Mouse (Mus musculus): ENCODE results near the gene Lactbl1. TPM values are rescaled to one million over a fixed set of nuclear protein-coding genes. Genes with fewer than 3 reads are reported as not detected.

The Lactbl1 gene
- polyA plus RNA-seq (2012; ENCODE audit: insufficient read depth, insufficient read length, low replicate concordance, missing spikeins), result not detected in 2 replicates

DNA sequence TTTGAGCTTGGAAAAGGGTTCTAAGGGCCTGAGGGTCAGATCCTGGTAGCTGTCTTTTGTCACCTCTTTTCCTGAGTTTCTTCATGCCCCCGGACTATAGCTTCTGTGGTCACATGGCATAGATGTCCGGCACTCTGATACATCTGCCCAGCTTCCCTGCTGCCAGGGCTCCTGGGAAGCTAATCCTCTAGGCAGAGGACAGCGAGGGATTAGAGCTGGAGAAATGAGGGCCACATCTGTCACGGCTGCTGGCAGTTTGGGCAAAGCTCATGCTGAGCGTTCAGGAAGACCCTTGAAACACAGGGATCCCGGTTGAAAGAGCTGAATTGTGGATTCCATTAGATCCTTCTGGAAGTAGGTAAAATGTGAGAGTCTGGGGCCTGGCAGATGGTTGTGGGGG lies at the start of gene Lactbl1:
TSS of gene Lactbl1 (plus strand) at position 234 of the 400 bp plus-strand sequence.
- no peak within 1 kb of the TSS for H3K27ac ChIP-seq (ENCODE audit: insufficient read depth, low read depth, low read length)
- no peak within 1 kb of the TSS for H3K4me3 ChIP-seq (ENCODE audit: insufficient read depth, low read depth, low read length)
- no peaks in the 10 kb centered on the region for H3K4me1 ChIP-seq (ENCODE audit: control insufficient read depth, insufficient read depth, low read length)
- WGBS, result 54% methylated on average over 6 of the region's 6 CpGs
- TF ChIP-seq POLR2A (IDR thresholded peaks at IDR 0.05; ENCODE audit: insufficient read depth, low read depth, low read length) (no peak), CTCF (IDR thresholded peaks at IDR 0.05; ENCODE audit: insufficient read depth, low read depth, low read length) (no peak)

DNA sequence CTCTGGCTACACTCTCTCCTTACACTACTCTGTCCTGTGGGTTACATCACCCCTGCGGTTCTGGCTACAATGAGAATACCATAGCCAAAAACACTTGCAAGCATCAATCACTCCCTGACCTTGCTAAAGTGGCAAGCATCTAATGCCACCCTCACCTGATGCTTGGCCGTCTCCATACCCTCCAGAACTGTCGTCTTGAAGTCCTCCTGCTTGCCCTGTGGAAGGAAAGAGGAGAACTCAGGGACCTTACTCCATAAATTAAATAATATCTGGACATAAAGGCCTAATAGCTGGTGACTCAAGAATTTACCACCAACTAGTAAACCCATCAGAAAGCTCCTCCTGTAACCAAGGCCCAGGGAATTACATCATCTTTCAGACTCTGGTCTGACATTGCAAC lies 40.5 kb upstream of the Lactbl1 start:
- H3K4me1 ChIP-seq (ENCODE audit: control insufficient read depth, insufficient read depth, low read length), result peaks cover 9% of the 10 kb centered on the region
- WGBS, result 93% methylated on average over 3 of the region's 3 CpGs
- TF ChIP-seq CTCF (IDR thresholded peaks at IDR 0.05; ENCODE audit: insufficient read depth, low read depth, low read length) (no peak), POLR2A (IDR thresholded peaks at IDR 0.05; ENCODE audit: insufficient read depth, low read depth, low read length) (no peak)

DNA sequence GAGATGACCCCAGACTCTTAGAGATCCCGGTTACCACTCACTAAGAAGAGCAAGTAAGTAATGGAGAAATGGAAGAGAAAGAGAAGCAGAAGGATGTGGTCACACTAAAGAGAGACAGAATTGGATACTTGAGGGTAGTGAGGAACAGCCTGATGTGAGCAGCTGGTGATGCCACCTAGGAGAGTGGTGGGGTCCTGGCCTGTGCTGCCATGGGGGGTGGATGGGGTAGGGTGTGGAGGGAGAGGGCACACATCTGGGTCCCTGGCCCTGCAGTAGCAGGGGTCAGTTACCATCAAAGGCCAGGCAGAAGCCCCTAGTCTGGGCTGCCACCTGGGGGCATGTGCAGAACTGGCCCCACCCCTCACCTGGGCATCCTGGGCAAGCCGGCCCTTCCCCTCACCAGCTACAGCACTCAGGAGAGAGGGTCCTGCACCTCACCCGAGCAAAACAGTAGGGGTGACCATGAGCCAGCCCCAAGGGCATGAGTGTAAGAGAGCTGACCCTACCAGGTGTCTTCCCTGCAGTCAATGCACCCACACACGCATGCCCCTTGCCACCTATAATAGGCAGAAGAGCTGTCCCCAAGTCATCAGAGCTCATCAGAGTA lies 35.1 kb upstream of the Lactbl1 start:
- Histone ChIP-seq H3K4me1 (ENCODE audit: control insufficient read depth, insufficient read depth, low read length) (peaks cover 15% of the 10 kb centered on the region), H3K4me3 (ENCODE audit: insufficient read depth, low read depth, low read length) (no peak overlapping the region), H3K27ac (ENCODE audit: insufficient read depth, low read depth, low read length) (no peak overlapping the region)
- TF ChIP-seq CTCF (IDR thresholded peaks at IDR 0.05; ENCODE audit: insufficient read depth, low read depth, low read length), result no peak
- TF ChIP-seq POLR2A (IDR thresholded peaks at IDR 0.05; ENCODE audit: insufficient read depth, low read depth, low read length), result no peak
- WGBS, result 89% methylated on average over 4 of the region's 4 CpGs

More for the DNA sequence above, 40.5 kb upstream of the Lactbl1 start:
- H3K27ac ChIP-seq (ENCODE audit: insufficient read depth, low read depth, low read length), result no peak overlapping the region
- no peak overlapping the region for H3K4me3 ChIP-seq (ENCODE audit: insufficient read depth, low read depth, low read length)

GRCm38 (mm10) chr4:136588003-136588402 lies 34.4 kb upstream of the Lactbl1 start:
- WGBS, result 83% methylated on average over 4 of the region's 4 CpGs
- H3K4me1 ChIP-seq (ENCODE audit: control insufficient read depth, insufficient read depth, low read length), result peaks cover 15% of the 10 kb centered on the region
- no peak overlapping the region for H3K27ac ChIP-seq (ENCODE audit: insufficient read depth, low read depth, low read length)
- TF ChIP-seq CTCF (IDR thresholded peaks at IDR 0.05; ENCODE audit: insufficient read depth, low read depth, low read length), result no peak
- no peak for TF ChIP-seq POLR2A (IDR thresholded peaks at IDR 0.05; ENCODE audit: insufficient read depth, low read depth, low read length)
- H3K4me3 ChIP-seq (ENCODE audit: insufficient read depth, low read depth, low read length), result no peak overlapping the region

- Histone ChIP-seq H3K4me1 (ENCODE audit: control insufficient read depth, insufficient read depth, low read length) (peaks cover 11% of the 10 kb centered on the region), H3K4me3 (ENCODE audit: insufficient read depth, low read depth, low read length) (no peak overlapping the region), H3K27ac (ENCODE audit: insufficient read depth, low read depth, low read length) (no peak overlapping the region)
- no peak for TF ChIP-seq CTCF (IDR thresholded peaks at IDR 0.05; ENCODE audit: insufficient read depth, low read depth, low read length)
- no peak for TF ChIP-seq POLR2A (IDR thresholded peaks at IDR 0.05; ENCODE audit: insufficient read depth, low read depth, low read length)
- WGBS, result 59% methylated on average over 4 of the region's 4 CpGs
Observed at GRCm38 (mm10) chr4:136592111-136592510, 30.3 kb upstream of the Lactbl1 start.

DNA sequence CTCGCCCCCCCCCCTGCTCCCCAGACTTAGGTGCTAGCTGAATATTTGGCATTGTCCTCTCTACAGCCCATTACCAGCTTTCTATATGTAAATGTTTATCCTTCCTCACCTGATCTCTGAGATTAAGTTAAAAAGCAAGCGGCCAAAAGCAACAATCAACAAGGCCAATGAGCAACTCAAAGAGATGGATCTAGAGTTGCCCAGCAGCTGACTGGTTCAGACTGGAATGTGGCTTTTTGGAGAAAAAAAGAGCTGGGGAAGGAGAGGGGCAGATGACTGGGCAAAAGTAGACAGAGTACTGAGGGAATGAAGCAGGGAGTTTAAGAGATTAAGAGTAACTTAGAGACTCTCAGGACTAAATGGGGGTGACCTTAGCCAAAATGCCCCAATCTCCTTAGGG lies 28.4 kb upstream of the Lactbl1 start:
- peaks cover 7% of the 10 kb centered on the region for H3K4me1 ChIP-seq (ENCODE audit: control insufficient read depth, insufficient read depth, low read length)
- no peak overlapping the region for H3K27ac ChIP-seq (ENCODE audit: insufficient read depth, low read depth, low read length)
- 88% methylated on average over 2 of the region's 2 CpGs for whole genome bisulfite sequencing
- H3K4me3 ChIP-seq (ENCODE audit: insufficient read depth, low read depth, low read length), result no peak overlapping the region
- TF ChIP-seq POLR2A (IDR thresholded peaks at IDR 0.05; ENCODE audit: insufficient read depth, low read depth, low read length), result no peak

DNA sequence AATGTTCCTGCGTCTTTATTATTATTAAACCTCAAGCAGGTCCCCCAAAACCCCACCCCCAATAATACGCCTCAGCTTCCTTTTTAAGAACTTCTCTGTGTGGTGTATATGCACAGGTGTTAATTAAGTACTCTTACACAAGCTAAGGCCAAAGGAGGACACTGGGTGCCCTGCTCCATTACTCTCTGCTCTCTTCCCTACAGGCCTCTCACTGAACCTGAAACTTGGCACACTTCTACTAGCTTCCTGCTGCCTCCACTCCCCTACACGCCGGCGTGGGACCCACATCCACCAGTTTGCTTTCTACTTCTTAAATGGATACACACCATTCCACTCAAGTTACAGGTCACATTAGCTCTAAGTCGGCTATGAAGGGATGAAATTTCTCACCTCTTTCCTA lies 27.2 kb upstream of the Lactbl1 start:
- TF ChIP-seq POLR2A (IDR thresholded peaks at IDR 0.05; ENCODE audit: insufficient read depth, low read depth, low read length), result no peak
- TF ChIP-seq CTCF (IDR thresholded peaks at IDR 0.05; ENCODE audit: insufficient read depth, low read depth, low read length), result no peak
- 71% methylated on average over 6 of the region's 6 CpGs for WGBS
- Histone ChIP-seq H3K4me1 (ENCODE audit: control insufficient read depth, insufficient read depth, low read length) (peaks cover 7% of the 10 kb centered on the region), H3K27ac (ENCODE audit: insufficient read depth, low read depth, low read length) (no peak overlapping the region), H3K4me3 (ENCODE audit: insufficient read depth, low read depth, low read length) (no peak overlapping the region)

DNA sequence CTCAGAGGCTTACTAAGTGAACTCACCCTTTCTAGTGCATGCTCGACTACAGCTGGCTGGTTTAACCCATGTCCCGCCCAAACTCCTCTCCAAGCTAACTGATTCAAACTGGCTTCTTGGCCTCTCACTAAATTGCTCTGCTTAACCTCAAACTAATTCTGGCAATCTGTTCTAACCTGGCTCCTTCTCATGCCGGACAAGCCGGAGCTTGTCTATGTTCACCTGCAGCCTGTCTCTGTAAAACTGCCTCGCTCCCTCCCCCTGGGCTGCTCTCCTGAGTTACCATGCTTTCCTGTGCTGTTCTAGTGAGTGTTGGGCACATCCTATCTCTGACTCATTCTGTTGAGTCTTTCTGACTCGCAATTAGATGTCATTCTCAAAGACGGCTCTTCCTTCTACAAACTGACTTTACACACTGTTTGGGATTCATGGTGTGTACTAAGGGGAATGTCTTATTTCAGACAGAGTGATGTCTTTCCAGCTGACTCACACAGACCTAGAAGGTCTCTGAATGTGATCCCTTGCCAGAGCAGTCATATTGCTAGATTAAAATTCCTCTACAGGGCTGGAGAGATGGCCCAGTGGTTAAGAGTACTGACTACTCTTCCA lies 24.0 kb upstream of the Lactbl1 start:
- H3K27ac ChIP-seq (ENCODE audit: insufficient read depth, low read depth, low read length), result no peak overlapping the region
- peaks cover 7% of the 10 kb centered on the region for H3K4me1 ChIP-seq (ENCODE audit: control insufficient read depth, insufficient read depth, low read length)
- no peak for TF ChIP-seq POLR2A (IDR thresholded peaks at IDR 0.05; ENCODE audit: insufficient read depth, low read depth, low read length)
- no peak for TF ChIP-seq CTCF (IDR thresholded peaks at IDR 0.05; ENCODE audit: insufficient read depth, low read depth, low read length)
- H3K4me3 ChIP-seq (ENCODE audit: insufficient read depth, low read depth, low read length), result no peak overlapping the region
- 62% methylated on average over 7 of the region's 7 CpGs for WGBS

DNA sequence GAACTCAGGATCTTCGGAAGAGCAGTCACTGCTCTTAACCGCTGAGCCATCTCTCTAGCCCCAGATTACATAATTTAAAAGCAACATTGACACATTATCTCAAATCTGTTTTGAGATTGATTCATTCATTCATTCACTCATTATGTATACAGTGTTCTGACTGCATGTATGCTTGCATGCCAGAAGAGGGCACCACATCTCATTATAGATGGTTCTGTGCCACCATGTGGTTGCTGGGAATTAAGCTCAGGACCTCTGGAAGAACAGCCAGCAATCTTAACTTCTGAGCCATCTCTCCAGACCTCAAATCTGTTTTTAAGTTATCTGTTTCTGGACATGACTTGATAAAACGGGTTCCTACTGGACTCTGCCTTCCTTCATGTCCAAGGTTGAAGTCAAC lies 22.6 kb upstream of the Lactbl1 start:
- TF ChIP-seq CTCF (IDR thresholded peaks at IDR 0.05; ENCODE audit: insufficient read depth, low read depth, low read length) (no peak), POLR2A (IDR thresholded peaks at IDR 0.05; ENCODE audit: insufficient read depth, low read depth, low read length) (no peak)
- no peak overlapping the region for H3K4me3 ChIP-seq (ENCODE audit: insufficient read depth, low read depth, low read length)
- H3K27ac ChIP-seq (ENCODE audit: insufficient read depth, low read depth, low read length), result no peak overlapping the region
- WGBS, result 95% methylated on average over 3 of the region's 3 CpGs
- H3K4me1 ChIP-seq (ENCODE audit: control insufficient read depth, insufficient read depth, low read length), result peaks cover 4% of the 10 kb centered on the region
